Mouse (Mus musculus): ENCODE measurements around the gene Plekha4.
"Not testable (repeated sequence)": the region's sequence is repeated elsewhere in the genome, so short reads cannot be mapped to it uniquely, and the experiment has no call there.

Gene Plekha4

GRCm38 (mm10) chr7:45525809-45526473 is at the start of gene Plekha4, which contains the start of gene Ppp1r15a:
Gene Plekha4, plus strand, starts transcription at chr7:45526330.
Gene Ppp1r15a, minus strand, starts transcription at chr7:45526268.
- DNase-seq (ENCODE audit: low read depth) = peak; percentile 99

- no peak for DNase-seq (ENCODE audit: low read depth)
Observed at GRCm38 (mm10) chr7:45476453-45476852, 49.7 kb upstream of the Plekha4 start.

- peak; percentile 82 for DNase-seq (ENCODE audit: low read depth)
Observed at GRCm38 (mm10) chr7:45477003-45477402, 49.1 kb upstream of the Plekha4 start.

GRCm38 (mm10) chr7:45478774-45479173 is 47.4 kb upstream of the Plekha4 start:
- DNase-seq (ENCODE audit: low read depth) = no peak

- not testable (repeated sequence) for DNase-seq (ENCODE audit: low read depth)
Observed at GRCm38 (mm10) chr7:45480310-45480709, 45.8 kb upstream of the Plekha4 start.

- peak; percentile 67 for DNase-seq (ENCODE audit: low read depth)
Observed at GRCm38 (mm10) chr7:45481374-45481927, 44.7 kb upstream of the Plekha4 start, which contains the start of gene Tulp2. Gene Tulp2, plus strand, starts transcription at chr7:45481877.

- no peak for DNase-seq (ENCODE audit: low read depth)
Observed at GRCm38 (mm10) chr7:45482166-45482565, 44.0 kb upstream of the Plekha4 start.

- DNase-seq (ENCODE audit: low read depth) = not testable (repeated sequence)
Observed at GRCm38 (mm10) chr7:45484985-45485384, 41.1 kb upstream of the Plekha4 start.

- DNase-seq (ENCODE audit: low read depth) = no peak
Observed at GRCm38 (mm10) chr7:45486158-45486557, 40.0 kb upstream of the Plekha4 start.

- DNase-seq (ENCODE audit: low read depth) = no peak
Observed at GRCm38 (mm10) chr7:45486761-45487415, 39.2 kb upstream of the Plekha4 start, which contains the start of gene Gm45808. Gene Gm45808, minus strand, starts transcription at chr7:45486811.

GRCm38 (mm10) chr7:45487861-45488292 is 38.3 kb upstream of the Plekha4 start:
- no peak for DNase-seq (ENCODE audit: low read depth)

GRCm38 (mm10) chr7:45488293-45489204 is 37.6 kb upstream of the Plekha4 start, which contains the start of gene Dhdh:
Gene Dhdh, minus strand, starts transcription at chr7:45488805.
- DNase-seq (ENCODE audit: low read depth) = peak; percentile 43

GRCm38 (mm10) chr7:45489578-45489977 is 36.6 kb upstream of the Plekha4 start:
- no peak for DNase-seq (ENCODE audit: low read depth)

GRCm38 (mm10) chr7:45490822-45491221 is 35.3 kb upstream of the Plekha4 start:
- DNase-seq (ENCODE audit: low read depth) = no peak

- DNase-seq (ENCODE audit: low read depth) = no peak
Observed at GRCm38 (mm10) chr7:45491264-45491663, 34.9 kb upstream of the Plekha4 start.

- DNase-seq (ENCODE audit: low read depth) = no peak
Observed at GRCm38 (mm10) chr7:45492225-45492844, 33.8 kb upstream of the Plekha4 start.

GRCm38 (mm10) chr7:45492951-45493350 is 33.2 kb upstream of the Plekha4 start:
- no peak for DNase-seq (ENCODE audit: low read depth)

GRCm38 (mm10) chr7:45494548-45494947 is 31.6 kb upstream of the Plekha4 start:
- no peak for DNase-seq (ENCODE audit: low read depth)

GRCm38 (mm10) chr7:45498427-45498826 is 27.7 kb upstream of the Plekha4 start:
- no peak for DNase-seq (ENCODE audit: low read depth)

GRCm38 (mm10) chr7:45507583-45507982 is 18.5 kb upstream of the Plekha4 start:
- DNase-seq (ENCODE audit: low read depth) = no peak

GRCm38 (mm10) chr7:45508561-45508960 is 17.6 kb upstream of the Plekha4 start:
- DNase-seq (ENCODE audit: low read depth) = no peak

Measured in naive thymus-derived CD4-positive, alpha-beta T cell, adult 2 months (primary cell).